Mouse (Mus musculus) forebrain, embryonic 11.5 days (tissue): ENCODE data around the gene Tcirg1. TPM values are rescaled to one million over a fixed set of nuclear protein-coding genes. Genes with fewer than 3 reads are reported as not detected.

ENCODE experiments used
- ATAC-seq: fragments of 200-750 bp; cut with Nextera tagmentation; replicated peaks from 2 replicates; pipeline ENCODE4 v1.8.0; 2017; ENCODE audit warnings: moderate TSS enrichment; ENCODE audit not compliant: low FRiP score
- DNase-seq: peaks from one replicate; pipeline ENCODE4 v3.0.0-alpha.2; 2017; ENCODE audit warnings: low spot score
- H3K27ac ChIP-seq: fragments of 300-500 bp; sonication (generic); 2 replicates; pipeline ENCODE4 v1.5.1; 2014; ENCODE audit warnings: low read depth, low read length
- H3K27me3 ChIP-seq: fragments of 300-500 bp; sonication (generic); 2 replicates; pipeline ENCODE4 v1.6.1; 2014; ENCODE audit warnings: mild to moderate bottlenecking, low read length, mixed read lengths; ENCODE audit not compliant: control insufficient read depth, insufficient read depth
- H3K36me3 ChIP-seq: fragments of 300-500 bp; sonication (generic); 2 replicates; pipeline ENCODE4 v1.6.1; 2014; ENCODE audit warnings: mild to moderate bottlenecking, low read length, moderate library complexity, mixed read lengths; ENCODE audit not compliant: control insufficient read depth, insufficient read depth
- H3K4me1 ChIP-seq: fragments of 300-500 bp; sonication (generic); replicated peaks from 2 replicates; pipeline ENCODE4 v1.6.1; 2014; ENCODE audit warnings: low read length, mixed read lengths; ENCODE audit not compliant: control insufficient read depth, insufficient read depth
- H3K4me2 ChIP-seq: fragments of 300-500 bp; sonication (generic); 2 replicates; pipeline ENCODE4 v1.6.1; 2014; ENCODE audit warnings: low read depth, mild to moderate bottlenecking, low read length, moderate library complexity, mixed read lengths; ENCODE audit not compliant: severe bottlenecking
- H3K4me3 ChIP-seq: fragments of 300-500 bp; sonication (generic); 2 replicates; pipeline ENCODE4 v1.5.1; 2014; ENCODE audit warnings: low read depth, low read length
- H3K9ac ChIP-seq: fragments of 300-500 bp; sonication (generic); 2 replicates; pipeline ENCODE4 v1.6.1; 2014; ENCODE audit warnings: low read length
- H3K9me3 ChIP-seq: fragments of 300-500 bp; sonication (generic); 2 replicates; pipeline ENCODE4 v1.6.1; 2016; ENCODE audit warnings: low read length, mixed read lengths; ENCODE audit not compliant: control insufficient read depth
- WGBS: fragments of 180-500 bp; shearing (Covaris S2); extraction: QIAGEN DNeasy Blood & Tissue Kit; methylation state at CpG from one replicate; pipeline ENCODE4 v1.1.7; 2014; 5-methylcytosine and 5-hydroxymethylcytosine counted together
- polyA plus RNA-seq: library from polyadenylated mRNA; unstranded; fragments of >200 nt; fragmentation: Nextera tagmentation; extraction: Ambion mirVana; gene quantifications from 2 replicates; pipeline ENCODE4 v1.2.1, GENCODE M21; 2014

The Tcirg1 gene
- polyA plus RNA-seq, 1 experiment from 2014 or later = 11.4 TPM

DNA sequence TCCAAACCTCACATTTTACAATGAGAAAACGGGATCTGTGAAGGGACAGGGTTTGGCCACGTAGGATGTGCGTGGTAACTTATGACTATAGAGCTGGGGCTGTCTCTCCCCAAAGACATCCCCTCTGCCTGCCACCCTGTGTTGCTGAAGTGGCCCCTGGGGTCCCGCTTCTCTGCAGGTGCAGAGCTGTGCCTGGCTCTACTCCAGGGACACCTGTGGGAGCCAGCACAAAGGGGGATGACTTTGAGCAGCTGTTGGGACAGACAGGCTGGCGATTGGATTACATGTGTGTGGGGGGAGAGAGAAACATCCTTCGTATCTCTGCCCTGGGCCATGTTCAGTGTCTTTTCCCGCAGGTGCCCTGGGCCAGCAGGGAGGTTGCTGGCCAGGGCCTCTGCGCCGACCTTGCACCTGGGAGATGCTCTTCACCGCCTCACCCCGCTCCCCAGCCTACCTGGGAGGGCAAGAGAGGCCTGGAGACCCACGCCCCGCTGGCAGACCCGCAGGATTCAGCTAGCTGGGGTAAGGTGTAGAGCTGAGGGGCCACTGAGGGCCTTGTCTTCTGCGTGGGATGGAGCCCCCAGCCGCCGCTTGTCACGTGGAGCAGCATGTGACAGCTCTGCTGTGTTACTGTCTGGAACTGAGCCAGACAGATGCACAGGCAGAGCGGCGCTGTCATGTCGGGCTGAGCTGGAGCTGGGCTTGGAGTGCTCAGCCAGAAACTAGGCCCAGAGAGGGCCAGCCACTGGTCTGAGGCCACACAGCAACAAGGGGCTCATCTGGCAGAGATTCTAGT lies 23.5 kb upstream of the Tcirg1 start:
- Histone ChIP-seq H3K4me1 (no peaks in the 10 kb centered on the region; the same call in 1 of the 2 replicates), H3K9me3 (no peaks in the 10 kb centered on the region), H3K27ac (no peak overlapping the region), H3K36me3 (no peaks in the 10 kb centered on the region), H3K4me3 (no peak overlapping the region), H3K27me3 (no peaks in the 10 kb centered on the region), H3K9ac (no peak overlapping the region), H3K4me2 (no peak overlapping the region)
- 72% methylated on average over 21 of the region's 21 CpGs for WGBS
- ATAC-seq (no peak), DNase-seq (no peak)

DNA sequence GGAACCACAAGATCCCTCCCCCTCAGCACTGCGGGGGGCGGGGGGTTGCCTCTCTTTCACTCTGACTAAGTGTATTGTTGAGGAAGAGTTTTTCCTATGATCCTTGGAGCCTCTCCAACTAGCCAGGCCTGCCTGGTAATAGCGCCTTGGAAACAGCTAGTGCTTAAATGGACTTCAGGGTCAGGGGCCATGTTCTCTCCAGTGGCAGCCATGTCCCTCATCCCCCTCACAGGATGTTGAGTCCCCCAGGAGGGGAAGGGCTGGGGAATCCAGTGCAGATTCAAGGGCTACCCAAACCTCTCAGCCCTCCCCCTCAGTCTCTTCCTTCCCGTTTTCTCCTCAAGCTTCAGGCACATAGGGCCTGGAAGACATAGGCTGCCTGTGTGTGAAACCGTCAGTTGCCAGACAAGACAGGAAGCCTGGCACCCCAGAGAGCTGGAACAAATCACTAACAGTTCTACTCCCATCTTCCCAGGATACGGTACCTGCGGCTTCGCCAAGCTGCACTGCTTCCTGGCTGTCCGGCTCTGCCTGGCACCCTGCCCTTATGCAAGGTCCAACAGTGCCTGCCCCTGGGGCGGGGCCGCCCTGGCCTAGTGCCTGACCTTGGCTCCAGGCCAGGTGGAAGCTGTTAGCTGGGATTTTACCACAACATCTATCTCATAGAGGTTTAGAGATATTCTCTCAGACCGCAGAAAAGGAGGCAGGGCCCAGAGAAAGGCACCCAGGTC lies 22.4 kb upstream of the Tcirg1 start, which contains the start of gene Aldh3b1:
Gene Aldh3b1 (minus strand): TSS at position 598 of the 731 bp plus-strand sequence.
- Histone ChIP-seq H3K27me3 (no peaks in the 10 kb centered on the region), H3K4me2 (no peak within 1 kb of the TSS), H3K4me3 (no peak within 1 kb of the TSS), H3K9ac (no peak within 1 kb of the TSS), H3K27ac (no peak within 1 kb of the TSS), H3K36me3 (no peaks in the 10 kb centered on the region), H3K9me3 (no peaks in the 10 kb centered on the region), H3K4me1 (no peaks in the 10 kb centered on the region)
- WGBS = 77% methylated on average over 12 of the region's 12 CpGs
- no peak for ATAC-seq
- no peak for DNase-seq

GRCm38 (mm10) chr19:3928779-3929178 lies 21.8 kb upstream of the Tcirg1 start:
- Histone ChIP-seq H3K4me2 (no peak overlapping the region), H3K4me3 (no peak overlapping the region), H3K4me1 (no peaks in the 10 kb centered on the region), H3K36me3 (no peaks in the 10 kb centered on the region), H3K9me3 (no peaks in the 10 kb centered on the region), H3K27ac (no peak overlapping the region), H3K27me3 (no peaks in the 10 kb centered on the region), H3K9ac (no peak overlapping the region)
- ATAC-seq (no peak), DNase-seq (no peak)
- 80% methylated on average over 4 of the region's 4 CpGs for whole genome bisulfite sequencing

GRCm38 (mm10) chr19:3927989-3928388 lies 21.1 kb upstream of the Tcirg1 start:
- Histone ChIP-seq H3K4me3 (no peak overlapping the region), H3K27me3 (no peaks in the 10 kb centered on the region), H3K9ac (no peak overlapping the region), H3K4me2 (no peak overlapping the region), H3K27ac (no peak overlapping the region), H3K36me3 (no peaks in the 10 kb centered on the region), H3K9me3 (no peaks in the 10 kb centered on the region), H3K4me1 (no peaks in the 10 kb centered on the region)
- DNase-seq = no peak
- WGBS = 87% methylated on average over 4 of the region's 4 CpGs
- ATAC-seq = no peak

DNA sequence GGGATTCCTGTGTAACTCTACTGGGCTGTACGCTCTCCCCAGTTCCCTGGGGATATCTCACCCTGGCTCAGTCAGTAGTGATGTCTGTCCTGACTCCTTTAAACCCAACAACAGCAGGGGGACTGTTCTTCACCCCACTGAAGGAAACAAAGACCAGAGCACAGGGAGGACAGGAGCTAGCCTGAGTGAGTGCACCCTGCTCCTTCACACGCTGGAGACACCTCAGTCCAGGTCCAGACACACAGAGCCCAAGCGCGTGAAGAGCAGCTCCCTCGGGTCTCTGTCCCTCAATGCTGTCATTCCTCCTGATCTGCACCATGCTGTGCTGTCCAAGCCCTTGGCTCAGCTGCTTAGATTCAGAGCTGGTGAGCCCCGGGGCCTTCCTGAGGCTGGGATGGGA lies 19.8 kb upstream of the Tcirg1 start:
- Histone ChIP-seq H3K4me3 (no peak overlapping the region), H3K4me2 (no peak overlapping the region), H3K9ac (no peak overlapping the region), H3K9me3 (no peaks in the 10 kb centered on the region), H3K27me3 (no peaks in the 10 kb centered on the region), H3K27ac (no peak overlapping the region), H3K36me3 (no peaks in the 10 kb centered on the region), H3K4me1 (no peaks in the 10 kb centered on the region)
- WGBS = 60% methylated on average over 6 of the region's 6 CpGs
- ATAC-seq (no peak), DNase-seq (no peak)

DNA sequence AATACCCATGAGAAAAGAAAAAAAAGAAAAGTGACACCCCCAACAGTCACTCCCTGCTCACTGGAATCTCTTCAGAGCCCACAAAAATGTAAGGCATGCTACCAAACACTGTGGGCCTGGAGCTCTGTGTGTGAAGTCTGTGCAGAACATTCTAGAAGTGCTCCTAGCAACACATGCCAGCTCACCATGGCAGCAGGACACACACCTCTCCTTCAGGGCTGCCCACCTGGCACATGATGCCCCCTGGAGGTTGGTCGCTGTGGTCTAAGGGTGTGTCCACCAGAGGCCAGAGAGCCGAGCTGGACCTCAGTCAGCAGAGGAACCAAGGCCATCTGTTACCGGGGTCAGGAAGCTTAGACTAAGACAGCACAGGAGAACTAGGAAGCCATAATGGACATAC lies 19.3 kb upstream of the Tcirg1 start:
- Histone ChIP-seq H3K27me3 (no peaks in the 10 kb centered on the region), H3K4me1 (no peaks in the 10 kb centered on the region), H3K9ac (no peak overlapping the region), H3K36me3 (no peaks in the 10 kb centered on the region), H3K4me2 (no peak overlapping the region), H3K27ac (no peak overlapping the region), H3K4me3 (no peak overlapping the region), H3K9me3 (no peaks in the 10 kb centered on the region)
- ATAC-seq (no peak), DNase-seq (no peak)
- 71% methylated on average over 3 of the region's 3 CpGs for WGBS

DNA sequence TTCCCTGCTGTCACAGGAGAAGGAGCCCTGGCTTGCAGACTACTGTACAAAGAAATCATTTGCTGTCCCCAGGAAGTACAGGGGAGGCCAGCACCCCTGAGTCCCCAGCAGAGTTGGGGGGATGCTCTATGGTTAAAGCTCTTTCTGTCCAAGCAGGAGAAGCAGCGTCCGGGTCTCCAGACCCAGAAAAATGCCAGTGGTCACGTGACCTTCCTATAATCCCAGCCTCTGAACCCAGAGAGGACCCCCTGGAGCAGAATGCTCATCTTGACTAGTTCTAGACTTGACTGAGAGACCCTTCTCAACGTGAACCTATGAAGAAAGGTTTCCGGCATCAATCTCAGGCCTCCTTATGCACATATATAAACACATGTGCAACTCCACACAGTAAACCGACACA lies 18.9 kb upstream of the Tcirg1 start:
- no peak overlapping the region for H3K9ac ChIP-seq
- DNase-seq (no peak), ATAC-seq (no peak)
- no peak overlapping the region for H3K4me2 ChIP-seq
- WGBS = 72% methylated on average over 6 of the region's 6 CpGs
- H3K9me3 ChIP-seq = no peaks in the 10 kb centered on the region
- no peaks in the 10 kb centered on the region for H3K36me3 ChIP-seq
- H3K4me1 ChIP-seq = no peaks in the 10 kb centered on the region
- H3K27me3 ChIP-seq = no peaks in the 10 kb centered on the region
- no peak overlapping the region for H3K4me3 ChIP-seq
- H3K27ac ChIP-seq = no peak overlapping the region

GRCm38 (mm10) chr19:3924868-3925267 lies 17.9 kb upstream of the Tcirg1 start:
- Histone ChIP-seq H3K9ac (no peak overlapping the region), H3K4me1 (no peaks in the 10 kb centered on the region), H3K9me3 (no peaks in the 10 kb centered on the region), H3K4me3 (no peak overlapping the region), H3K27ac (no peak overlapping the region), H3K27me3 (no peaks in the 10 kb centered on the region), H3K4me2 (no peak overlapping the region), H3K36me3 (no peaks in the 10 kb centered on the region)
- DNase-seq (no peak), ATAC-seq (no peak)
- 91% methylated on average over 7 of the region's 7 CpGs for WGBS
